Mouse (Mus musculus) gastrocnemius, postnatal 4 days (tissue): ENCODE results near the gene Cdc6. TPM values are rescaled to one million over a fixed set of nuclear protein-coding genes. Genes with fewer than 3 reads are reported as not detected.

Experiments used
- DNase-seq, 2 experiments: peaks; one replicate each; pipeline ENCODE4 v3.0.0; 2021 to 2022; ENCODE audit warnings: low spot score in 2 of 2, mixed read lengths in 2 of 2
- total RNA-seq, 2 experiments: library from RNA; stranded (reverse); gene quantifications; 2 replicates each; pipeline ENCODE4 v1.2.3; 2021

The Cdc6 gene
- total RNA-seq, 2 experiments from 2014 or later: 6.8 to 7.5 TPM

DNA sequence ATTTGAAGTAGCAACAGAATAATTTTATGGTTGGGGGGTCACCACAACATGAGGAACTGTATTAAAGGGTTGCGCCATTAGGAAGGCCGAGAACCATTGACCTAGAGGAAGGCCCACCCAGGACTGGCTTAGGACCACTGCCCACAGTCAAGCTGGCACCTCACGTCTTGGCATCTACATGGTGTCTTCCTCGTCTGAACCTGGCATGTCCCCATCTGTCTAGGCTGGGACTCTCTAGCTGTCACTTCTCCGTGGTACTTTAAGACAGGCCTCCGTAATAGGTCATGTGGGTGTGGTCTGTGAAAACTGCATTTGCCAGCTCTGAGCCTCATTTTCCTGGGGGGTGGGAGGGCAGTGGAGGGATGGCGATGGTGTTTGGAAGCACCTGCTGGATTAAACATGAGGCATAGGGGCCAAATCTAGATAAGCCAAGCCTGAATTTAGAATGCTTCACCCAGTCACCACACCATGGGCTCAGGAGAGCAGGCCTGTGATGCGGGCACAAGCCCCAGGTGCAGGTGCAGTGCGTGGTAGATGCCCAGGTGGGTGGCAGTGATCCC lies 65.3 kb downstream of the Cdc6 start:
- DNase-seq: no peak

Other genes with a start within 250 kb of the Cdc6 start
- not detected for gene Gsdma, start 243.4 kb upstream of the Cdc6 start, total RNA-seq
- 100 to 1,000 TPM; 130 to 140 TPM for gene Psmd3, start 225.2 kb upstream of the Cdc6 start, total RNA-seq
- not detected for gene Csf3, start 206.5 kb upstream of the Cdc6 start, total RNA-seq
- gene Med24, start 178.4 kb upstream of the Cdc6 start, total RNA-seq: 10 to 100 TPM; 47.8 to 58.0 TPM
- 100 to 1,000 TPM; 225 TPM for gene Thra, start 167.2 kb upstream of the Cdc6 start, total RNA-seq
- 10 to 100 TPM; 26.7 to 34.2 TPM for gene Nr1d1, start 132.5 kb upstream of the Cdc6 start, total RNA-seq
- 10 to 100 TPM; 79.3 to 83.9 TPM for gene Msl1, start 112.3 kb upstream of the Cdc6 start, total RNA-seq
- gene Casc3, start 102.9 kb upstream of the Cdc6 start, total RNA-seq: 10 to 100 TPM; 28.3 to 31.6 TPM
- gene Rapgefl1, start 71.0 kb upstream of the Cdc6 start, total RNA-seq: 1 to 10 TPM; 3.4 to 4.3 TPM
- gene Wipf2, start 44.2 kb upstream of the Cdc6 start, total RNA-seq: 10 to 100 TPM in 1 of 2 experiments, 1 to 10 TPM in 1; 8.3 to 11.0 TPM
- 10 to 100 TPM; 44.6 to 45.9 TPM for gene Rara, start 20.0 kb downstream of the Cdc6 start, total RNA-seq
- gene Gjd3, start 75.2 kb downstream of the Cdc6 start, total RNA-seq: under 1 TPM in 1 of 2 experiments, not detected in 1; 0.69 TPM
- 10 to 100 TPM; 86.4 to 96.2 TPM for gene Top2a, start 116.4 kb downstream of the Cdc6 start, total RNA-seq
- gene Igfbp4, start 133.4 kb downstream of the Cdc6 start, total RNA-seq: 100 to 1,000 TPM; 317 to 355 TPM
- gene Tns4, start 181.5 kb downstream of the Cdc6 start, total RNA-seq: under 1 TPM in 1 of 2 experiments, not detected in 1; 0.13 TPM
- under 1 TPM; 0.12 to 0.18 TPM for gene Ccr7, start 247.3 kb downstream of the Cdc6 start, total RNA-seq